Mouse (Mus musculus): ENCODE measurements around the gene Afg3l1.

DNA sequence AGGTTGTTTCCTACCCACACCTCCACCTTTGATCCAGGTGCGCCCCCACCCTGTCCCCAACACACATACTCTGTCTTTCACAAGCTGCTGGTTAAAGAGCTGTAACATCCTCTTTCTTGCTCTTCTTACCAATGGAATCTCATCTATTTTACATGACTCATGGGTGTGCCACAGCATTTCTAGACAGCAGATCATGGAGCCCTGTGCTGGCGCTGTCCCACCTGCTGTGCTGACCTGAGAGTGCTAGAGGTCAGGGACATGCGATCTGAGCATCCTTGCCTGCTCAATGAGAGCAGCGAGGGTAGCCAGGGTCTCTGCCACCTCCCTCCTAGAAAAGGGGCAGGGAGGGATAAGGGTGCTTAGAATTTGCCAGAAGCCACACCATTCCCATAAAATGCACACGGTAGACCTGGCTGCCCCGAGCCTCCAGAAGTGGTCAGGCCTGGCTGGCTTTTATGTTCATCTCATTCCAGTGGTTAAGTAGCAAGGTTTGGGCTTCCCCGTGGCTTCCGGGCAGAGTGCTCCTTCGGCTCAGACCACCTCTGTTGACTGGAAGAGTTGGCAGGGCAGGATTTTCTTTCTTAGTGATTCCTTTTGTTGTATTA, 27.0 kb downstream of the Afg3l1 start:
- no peak for TF ChIP-seq CTCF (IDR thresholded peaks at IDR 0.05; ENCODE audit: extremely low read depth, insufficient read length, insufficient replicate concordance, low read depth, low read length)
- no peak for TF ChIP-seq POLR2A (IDR thresholded peaks at IDR 0.05; ENCODE audit: low read depth, low read length)
